Mouse (Mus musculus): ENCODE data around the gene Bcan. TPM values are rescaled to one million over a fixed set of nuclear protein-coding genes. Genes with fewer than 3 reads are reported as not detected.

The Bcan gene
- total RNA-seq, 1 experiment from 2014 or later = not detected

DNA sequence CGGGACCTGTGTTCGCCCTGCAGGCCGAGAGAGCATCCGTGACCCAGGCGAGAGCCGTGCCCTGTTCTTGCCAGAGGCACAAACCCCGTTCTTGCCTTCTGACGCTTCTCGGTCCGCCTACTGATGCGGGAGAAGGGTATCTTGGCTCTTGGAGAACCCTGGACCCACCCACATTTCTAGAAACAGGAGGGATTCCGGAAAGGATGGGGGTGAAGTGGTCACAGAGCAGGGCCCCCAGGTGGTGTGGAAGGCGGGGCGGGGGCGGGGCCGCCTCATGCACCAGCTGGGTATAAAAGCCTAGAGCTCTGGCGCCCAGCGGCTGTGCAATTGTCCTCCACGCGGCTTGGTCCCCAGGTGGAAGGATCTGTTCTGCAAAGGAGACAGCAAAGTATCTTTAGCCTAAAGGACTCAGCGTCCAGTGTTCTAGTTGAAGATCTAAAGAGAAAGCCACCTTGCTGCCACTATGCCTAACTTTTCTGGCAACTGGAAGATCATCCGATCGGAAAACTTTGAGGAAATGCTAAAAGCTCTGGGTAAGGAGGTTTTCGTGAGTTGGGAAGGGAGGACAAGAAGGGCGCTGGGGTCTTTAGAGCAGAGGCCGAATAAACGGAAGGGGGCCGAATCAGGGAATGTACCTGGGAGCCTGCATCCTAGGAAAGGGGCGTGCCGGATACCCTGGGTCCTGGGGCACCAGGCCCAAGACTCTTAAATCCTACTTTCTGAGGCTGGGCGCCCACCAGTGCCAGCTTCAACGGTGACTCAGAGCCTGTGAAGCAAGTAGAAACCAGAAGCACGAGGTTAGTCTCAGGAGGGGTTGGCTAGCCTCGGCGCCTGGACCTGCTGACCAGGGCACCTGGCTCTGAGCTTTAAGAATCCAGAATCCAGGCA is 51.4 kb downstream of the Bcan start, which contains the start of gene Crabp2:
TSS of gene Crabp2 (plus strand) at position 289 of the 888 bp plus-strand sequence.
- ATAC-seq (ENCODE audit: extremely low read depth, insufficient number of reproducible peaks, low FRiP score, poor library complexity, severe bottlenecking) = no peak

- no peak for ATAC-seq (ENCODE audit: extremely low read depth, insufficient number of reproducible peaks, low FRiP score, poor library complexity, severe bottlenecking)
These were observed 52.2 kb downstream of the Bcan start for GRCm38 (mm10) chr3:87947811-87948199.

GRCm38 (mm10) chr3:87947056-87947810 is 52.8 kb downstream of the Bcan start:
- no peak for ATAC-seq (ENCODE audit: extremely low read depth, insufficient number of reproducible peaks, low FRiP score, poor library complexity, severe bottlenecking)

GRCm38 (mm10) chr3:87946541-87946860 is 53.5 kb downstream of the Bcan start:
- ATAC-seq (ENCODE audit: extremely low read depth, insufficient number of reproducible peaks, low FRiP score, poor library complexity, severe bottlenecking) = no peak

DNA sequence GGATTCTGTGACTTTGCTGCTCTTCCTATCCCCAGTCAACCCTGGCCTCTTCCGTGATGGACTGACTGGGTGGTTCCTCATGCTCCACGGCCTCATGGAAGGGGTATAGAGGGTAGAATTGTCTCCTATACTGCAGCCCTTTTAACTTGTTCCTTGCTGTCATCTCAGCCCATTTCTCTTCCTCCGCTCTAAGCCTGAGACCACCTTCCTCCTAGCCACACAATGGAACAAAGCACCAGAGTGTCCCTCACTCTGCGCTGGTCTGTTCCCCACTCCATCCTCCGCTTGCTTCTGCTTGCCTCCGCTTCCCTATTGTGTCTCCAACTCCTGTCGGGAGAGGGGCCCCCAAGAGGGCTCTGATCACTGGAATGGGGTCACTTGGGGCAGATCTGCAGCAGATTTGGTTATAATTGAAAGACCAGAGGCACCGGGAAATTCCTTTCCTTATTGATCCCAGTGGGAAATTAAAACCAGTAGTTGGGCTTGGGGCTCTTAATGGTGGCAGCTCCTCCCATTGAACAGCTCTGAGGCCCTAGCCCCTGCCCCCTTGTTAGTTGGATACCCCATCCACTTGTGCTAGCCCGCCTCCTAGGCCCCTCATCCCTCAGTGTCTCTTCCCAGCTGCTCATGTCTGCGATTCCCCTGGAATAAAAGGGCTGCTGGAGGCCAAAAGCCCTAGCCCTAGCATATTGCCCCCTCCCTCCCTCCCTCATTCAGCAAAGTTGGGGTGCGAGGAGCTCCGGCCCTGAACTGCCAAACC is 54.1 kb downstream of the Bcan start:
- ATAC-seq (ENCODE audit: extremely low read depth, insufficient number of reproducible peaks, low FRiP score, poor library complexity, severe bottlenecking) = no peak

- ATAC-seq (ENCODE audit: extremely low read depth, insufficient number of reproducible peaks, low FRiP score, poor library complexity, severe bottlenecking) = no peak
These were observed 55.0 kb downstream of the Bcan start for GRCm38 (mm10) chr3:87944838-87945600.

GRCm38 (mm10) chr3:87943586-87943985 is 56.4 kb downstream of the Bcan start:
- no peak for ATAC-seq (ENCODE audit: extremely low read depth, insufficient number of reproducible peaks, low FRiP score, poor library complexity, severe bottlenecking)

GRCm38 (mm10) chr3:87942471-87942870 is 57.6 kb downstream of the Bcan start:
- no peak for ATAC-seq (ENCODE audit: extremely low read depth, insufficient number of reproducible peaks, low FRiP score, poor library complexity, severe bottlenecking)

DNA sequence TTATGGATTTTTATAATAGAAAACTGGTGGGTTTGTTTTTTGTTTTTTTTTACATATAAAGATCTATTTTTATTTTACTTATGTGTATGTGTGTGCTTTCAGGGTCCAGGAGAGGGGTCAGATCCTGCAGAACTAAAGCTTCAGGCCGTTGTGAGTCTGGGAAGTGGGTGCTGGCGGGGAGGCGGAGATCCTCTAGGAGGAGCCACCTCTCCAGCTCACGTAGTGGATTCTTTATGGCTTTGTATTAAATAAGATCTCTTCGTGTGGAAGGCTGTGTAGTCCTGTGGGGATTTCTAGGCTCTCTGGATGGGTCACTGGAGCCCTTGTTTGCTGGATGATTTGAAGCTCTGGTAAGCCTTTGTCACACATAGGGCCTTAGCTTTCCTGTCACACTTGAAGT is 59.4 kb downstream of the Bcan start:
- no peak for ATAC-seq (ENCODE audit: extremely low read depth, insufficient number of reproducible peaks, low FRiP score, poor library complexity, severe bottlenecking)

Other genes starting within 250 kb of the Bcan start
- gene Ntrk1, start 205.1 kb downstream of the Bcan start, total RNA-seq (2017) = not detected in 2 replicates
- not detected in 2 replicates for gene Insrr, start 203.3 kb downstream of the Bcan start, total RNA-seq (2017)
- gene Pear1, start 175.9 kb downstream of the Bcan start, total RNA-seq (2017) = 7.4 and 8.4 TPM in 2 replicates
- 11.8 and 14.6 TPM in 2 replicates for gene Sh2d2a, start 153.5 kb downstream of the Bcan start, total RNA-seq (2017)
- 37.2 and 37.4 TPM in 2 replicates for gene Prcc, start 114.6 kb downstream of the Bcan start, total RNA-seq (2017)
- gene Hdgf, start 93.9 kb downstream of the Bcan start, total RNA-seq (2017) = 78.5 and 81.7 TPM in 2 replicates
- 144 and 147 TPM in 2 replicates for gene Mrpl24, start 80.7 kb downstream of the Bcan start, total RNA-seq (2017)
- gene Isg20l2, start 69.9 kb downstream of the Bcan start, total RNA-seq (2017) = 32.5 and 33.1 TPM in 2 replicates
- 27.9 and 37.2 TPM in 2 replicates for gene Rrnad1, start 69.5 kb downstream of the Bcan start, total RNA-seq (2017)
- gene Crabp2, start 51.6 kb downstream of the Bcan start, total RNA-seq (2017) = not detected in 2 replicates
- gene Nes, start 29.2 kb downstream of the Bcan start, total RNA-seq (2017) = 0.12 TPM in 1 of 2 replicates, not detected in the other
- not detected in 2 replicates for gene Hapln2, start 27.4 kb upstream of the Bcan start, total RNA-seq (2017)
- gene Gpatch4, start 42.9 kb upstream of the Bcan start, total RNA-seq (2017) = 13.5 and 14.9 TPM in 2 replicates
- 15.0 and 22.8 TPM in 2 replicates for gene Naxe, start 58.3 kb upstream of the Bcan start, total RNA-seq (2017)
- not detected in 2 replicates for gene Ttc24, start 78.1 kb upstream of the Bcan start, total RNA-seq (2017)
- 0.12 TPM in 1 of 2 replicates, not detected in the other for gene Iqgap3, start 81.7 kb upstream of the Bcan start, total RNA-seq (2017)
- gene Mef2d, start 142.1 kb upstream of the Bcan start, total RNA-seq (2017) = 120 and 162 TPM in 2 replicates

Measured in neutrophil, adult 5-6 weeks (primary cell).